Comparison of ENCODE assay signal across 8 mouse cellular contexts in genomic region chr5:38038710-38039592, GRCm38 (mm10). TPM values are rescaled to one million over a fixed set of nuclear protein-coding genes. Genes with fewer than 3 reads are reported as not detected.
DNase-seq lines count a peak whose midpoint lies in the region; ATAC-seq lines count a peak whose summit lies in the region.

Gene Stx18 (plus strand): TSS chr5:38038742.

- H3K27me3 ChIP-seq in heart, embryonic 14.5 days (ENCODE audit: control insufficient read depth, insufficient read depth, low read length), result no peaks in the 10 kb centered on the region
- H3K27me3 ChIP-seq in liver, embryonic 13.5 days, result 0 out of 2 replicates have a peak, but pooled peaks cover 10% of the 10 kb centered on the region
- H3K27me3 ChIP-seq in stomach, embryonic 16.5 days (ENCODE audit: control insufficient read depth, insufficient read depth, low read length), result no peaks in the 10 kb centered on the region

- peaks cover 10% of the 10 kb centered on the region; the same call in 1 of the 2 replicates for H3K36me3 ChIP-seq in heart, embryonic 14.5 days (ENCODE audit: control insufficient read depth, insufficient read depth, low read length)
- H3K36me3 ChIP-seq in liver, embryonic 13.5 days, result no peaks in the 10 kb centered on the region
- H3K36me3 ChIP-seq in stomach, embryonic 16.5 days (ENCODE audit: control insufficient read depth, insufficient read depth, low read length), result peaks cover 3% of the 10 kb centered on the region; the same call in 1 of the 2 replicates

- H3K4me2 ChIP-seq in heart, embryonic 14.5 days (ENCODE audit: low read length), result peak within 1 kb of the TSS; percentile 86
- peak within 1 kb of the TSS; percentile 74 for H3K4me2 ChIP-seq in liver, embryonic 13.5 days
- peak within 1 kb of the TSS; percentile 94 for H3K4me2 ChIP-seq in stomach, embryonic 16.5 days (ENCODE audit: low read depth, low read length)

- peak within 1 kb of the TSS; percentile 59 to 88 for H3K4me3 ChIP-seq in heart, embryonic 14.5 days (ENCODE audit: control insufficient read depth in 1 of 2, insufficient read depth in 1 of 2, low read depth in 1 of 2, low read length in 2 of 2)
- peak within 1 kb of the TSS; percentile 87 for H3K4me3 ChIP-seq in liver, embryonic 13.5 days (replicated peaks)
- H3K4me3 ChIP-seq in stomach, embryonic 16.5 days (replicated peaks; ENCODE audit: low read length), result peak within 1 kb of the TSS; percentile 97

- under 1% methylated on average over 57 of the region's 57 CpGs for WGBS in heart, embryonic 14.5 days
- under 1% methylated on average over 57 of the region's 57 CpGs for whole genome bisulfite sequencing in liver, embryonic 13.5 days (ENCODE audit: insufficient replicate concordance)
- under 1% methylated on average over 57 of the region's 57 CpGs for WGBS in stomach, embryonic 16.5 days

- H3K9me3 ChIP-seq in heart, embryonic 14.5 days (ENCODE audit: control insufficient read depth, low read length), result no peaks in the 10 kb centered on the region
- H3K9me3 ChIP-seq in liver, embryonic 13.5 days (replicated peaks), result no peaks in the 10 kb centered on the region
- H3K9me3 ChIP-seq in stomach, embryonic 16.5 days (replicated peaks; ENCODE audit: control insufficient read depth, low read length), result no peaks in the 10 kb centered on the region

- peak; percentile 56 for DNase-seq in c-Kit-negative CD71-positive TER-119-positive erythroid progenitor cells, embryonic 14.5 days (ENCODE audit: low read depth, low spot score)
- DNase-seq in fibroblast of lung, adult 2 months (ENCODE audit: low read depth), result peak; percentile 67
- DNase-seq in kidney, postnatal 14 days, result peak; percentile 90
- DNase-seq in liver, embryonic 13.5 days, result peak; percentile 72
- DNase-seq in neural tube, embryonic 10.5 days (ENCODE audit: extremely low spot score, low spot score), result peak; percentile 85

- H3K4me1 ChIP-seq in heart, embryonic 14.5 days (ENCODE audit: control insufficient read depth in 2 of 2, insufficient read depth in 2 of 2, low read length in 2 of 2), result peaks cover 2 to 9% of the 10 kb centered on the region in 2 experiments; a peak in 1 of 4 replicates
- H3K4me1 ChIP-seq in liver, embryonic 13.5 days (replicated peaks), result peaks cover 18% of the 10 kb centered on the region
- H3K4me1 ChIP-seq in stomach, embryonic 16.5 days (ENCODE audit: control insufficient read depth, insufficient read depth, low read length), result peaks cover 9% of the 10 kb centered on the region

- peak within 1 kb of the TSS; percentile 26 to 61; a peak in 2 of 4 replicates for H3K27ac ChIP-seq in heart, embryonic 14.5 days (replicated peaks in 1 of 2; ENCODE audit: control insufficient read depth in 1 of 2, insufficient read depth in 1 of 2, low read depth in 2 of 2, low read length in 2 of 2)
- H3K27ac ChIP-seq in liver, embryonic 13.5 days, result peak within 1 kb of the TSS; percentile 34; the same call in 1 of the 2 replicates
- H3K27ac ChIP-seq in stomach, embryonic 16.5 days (ENCODE audit: low read length), result peak within 1 kb of the TSS; percentile 72

- peak; percentile 86 for ATAC-seq in CD4-positive, CD25-positive, alpha-beta regulatory T cell, adult 4 months
- peak; percentile 87 for ATAC-seq in heart, embryonic 14.5 days (ENCODE audit: insufficient number of reproducible peaks, insufficient read depth, low FRiP score, low read depth)
- peak; percentile 88 for ATAC-seq in liver, embryonic 13.5 days (ENCODE audit: low read depth)
- ATAC-seq in stomach, embryonic 16.5 days (ENCODE audit: insufficient read depth, low FRiP score), result peak; percentile 92

- H3K9ac ChIP-seq in heart, embryonic 14.5 days (ENCODE audit: low read length), result peak within 1 kb of the TSS; percentile 91
- H3K9ac ChIP-seq in liver, embryonic 13.5 days, result peak within 1 kb of the TSS; percentile 88
- peak within 1 kb of the TSS; percentile 93 for H3K9ac ChIP-seq in stomach, embryonic 16.5 days (ENCODE audit: low read length)

RNA-seq across cellular contexts. Expression of gene Stx18, which starts in this region (rescaled TPM):
- 10 to 100 TPM; 21.9 to 22.1 TPM for polyA plus RNA-seq in CD4-positive, CD25-positive, alpha-beta regulatory T cell, adult 4 months (2017; shearing (Covaris generic))
- 27.3 and 30.2 TPM in 2 replicates for polyA plus RNA-seq in heart, embryonic 14.5 days (2014; fragmentation: Nextera tagmentation; extraction: Ambion mirVana)
- polyA plus RNA-seq in liver, embryonic 13.5 days (2015; fragmentation: Nextera tagmentation; extraction: Ambion mirVana), result 15.7 and 19.2 TPM in 2 replicates
- polyA plus RNA-seq in stomach, embryonic 16.5 days (2015; fragmentation: Nextera tagmentation; extraction: Ambion mirVana), result 41.4 and 45.2 TPM in 2 replicates

Comparison
In these comparisons a context has a peak if more than half of its experiments do, and no peak if none do; other contexts are left out.
1. Peak in every context shown above with its lines: DNase-seq, ATAC-seq, H3K4me3 ChIP-seq and H3K27ac ChIP-seq.